Mouse (Mus musculus) kidney, adult 2 months (tissue): ENCODE results near the gene Asphd2.

Source experiments
- CTCF ChIP-seq: fragments of 200-500 bp; conservative IDR thresholded peaks from 2 replicates; pipeline ENCODE4 v1.5.1; 2011; ENCODE audit warnings: low read depth, mild to moderate bottlenecking, control low read depth, low read length, moderate library complexity, mixed read lengths; ENCODE audit not compliant: insufficient read depth, insufficient read length
- POLR2A ChIP-seq: fragments of 200-500 bp; IDR thresholded peaks from one replicate; pipeline ENCODE4 v1.6.1; 2011; ENCODE audit warnings: low read depth, low read length, control low read depth

DNA sequence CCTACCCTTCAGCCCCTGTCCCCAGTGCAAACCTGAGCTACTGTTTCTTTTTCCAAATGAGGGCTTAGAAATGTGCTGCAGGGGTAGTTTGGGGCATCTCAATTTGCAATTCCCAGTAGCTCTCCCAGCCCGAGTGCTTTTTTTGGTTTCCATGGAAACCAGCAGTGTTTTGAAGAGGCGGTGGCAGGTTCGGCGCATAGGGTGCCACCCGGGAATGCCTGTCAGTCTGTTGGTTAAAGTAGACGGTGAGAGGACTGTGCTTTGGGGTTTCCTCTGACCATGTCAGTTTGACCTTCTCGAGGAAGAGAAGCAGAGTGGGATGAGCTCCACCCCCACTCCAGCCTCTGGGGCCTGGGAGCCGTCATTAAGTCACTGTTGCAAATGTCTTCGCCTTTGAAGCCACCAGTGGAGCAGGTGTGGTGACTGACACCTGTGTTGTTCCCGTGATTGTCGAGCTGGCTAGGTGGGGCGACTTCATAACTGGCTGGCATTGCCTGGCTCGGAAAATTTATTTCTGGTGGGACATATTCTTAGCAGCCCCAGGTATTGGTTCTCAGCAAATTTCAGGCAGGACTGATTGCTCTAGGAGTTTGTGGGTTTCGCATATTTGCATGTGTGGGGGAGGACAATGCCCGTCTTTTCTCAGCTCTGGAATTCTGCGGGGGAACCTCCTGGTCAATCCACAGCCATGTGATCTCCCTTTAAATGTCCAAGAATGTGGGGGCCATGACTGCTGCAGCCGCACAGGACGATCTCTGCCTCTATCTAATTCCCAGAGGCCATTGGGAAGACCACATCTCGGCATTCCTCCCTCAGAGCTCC, 17.1 kb upstream of the Asphd2 start:
- TF ChIP-seq POLR2A (no peak), CTCF (no peak)
